Mouse (Mus musculus): Measurements from ENCODE around the gene Trove2.
A peak's percentile ranks its signal among the peaks of the same experiment; 100 is the strongest.
"Not testable (repeated sequence)": the region's sequence is repeated elsewhere in the genome, so short reads cannot be mapped to it uniquely, and the experiment has no call there.

Trove2 gene

DNA sequence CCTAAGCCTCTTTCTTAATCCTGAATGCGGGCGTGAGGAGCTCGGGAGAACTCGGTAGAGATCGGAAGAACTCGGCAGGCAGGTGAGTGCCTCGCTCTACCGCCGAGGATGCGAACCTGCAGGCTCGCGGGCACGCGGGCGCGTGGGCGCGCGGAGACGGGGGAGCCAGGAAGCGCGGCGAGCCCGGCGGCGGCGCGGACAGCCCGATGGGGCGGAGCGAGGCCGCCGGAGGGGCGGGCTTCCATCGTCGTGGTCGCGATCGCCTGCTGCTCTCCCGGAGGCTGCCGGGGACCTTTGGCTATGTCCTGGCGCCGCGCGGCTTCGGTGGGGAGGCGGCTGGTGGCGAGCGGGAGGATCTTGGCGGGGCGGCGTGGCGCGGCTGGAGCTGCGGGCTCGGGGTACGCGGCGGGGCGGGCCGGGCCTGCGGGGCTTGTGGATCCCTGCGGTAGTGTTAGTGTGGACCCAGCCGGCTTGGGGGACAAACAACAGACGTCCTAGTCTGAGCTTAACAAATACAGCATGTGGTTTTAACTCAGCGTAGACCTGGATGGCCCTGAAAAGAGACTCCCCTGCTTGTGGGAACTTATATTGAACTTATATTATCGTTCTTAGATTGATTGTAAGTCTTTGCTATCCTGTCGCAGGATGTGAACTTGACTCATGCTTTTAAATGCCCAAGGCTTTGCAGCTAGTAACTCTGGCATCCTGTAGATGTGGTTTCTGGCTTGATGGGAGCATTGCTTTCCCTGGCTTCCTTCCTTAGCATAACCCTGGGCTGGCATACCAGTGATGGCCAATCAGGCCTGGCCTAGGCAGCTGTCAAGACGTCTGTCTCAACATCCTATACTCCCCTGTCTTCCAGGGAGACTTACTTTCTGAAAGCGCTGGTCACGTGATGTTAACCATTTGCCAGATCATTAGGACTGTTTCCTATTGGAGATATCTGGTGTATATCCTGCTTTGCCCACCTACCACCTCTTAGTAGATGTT lies 37.2 kb downstream of the Trove2 start:
- DNase-seq (ENCODE audit: low read depth, low spot score), result peak; percentile 54

GRCm38 (mm10) chr1:143738811-143739210 lies 38.1 kb downstream of the Trove2 start:
- DNase-seq (ENCODE audit: low read depth, low spot score), result no peak

- DNase-seq (ENCODE audit: low read depth, low spot score), result no peak
Measured at GRCm38 (mm10) chr1:143733914-143734410, 42.9 kb downstream of the Trove2 start.

GRCm38 (mm10) chr1:143731691-143732090 lies 45.2 kb downstream of the Trove2 start:
- no peak for DNase-seq (ENCODE audit: low read depth, low spot score)

GRCm38 (mm10) chr1:143730899-143731298 lies 46.0 kb downstream of the Trove2 start:
- DNase-seq (ENCODE audit: low read depth, low spot score), result no peak

DNA sequence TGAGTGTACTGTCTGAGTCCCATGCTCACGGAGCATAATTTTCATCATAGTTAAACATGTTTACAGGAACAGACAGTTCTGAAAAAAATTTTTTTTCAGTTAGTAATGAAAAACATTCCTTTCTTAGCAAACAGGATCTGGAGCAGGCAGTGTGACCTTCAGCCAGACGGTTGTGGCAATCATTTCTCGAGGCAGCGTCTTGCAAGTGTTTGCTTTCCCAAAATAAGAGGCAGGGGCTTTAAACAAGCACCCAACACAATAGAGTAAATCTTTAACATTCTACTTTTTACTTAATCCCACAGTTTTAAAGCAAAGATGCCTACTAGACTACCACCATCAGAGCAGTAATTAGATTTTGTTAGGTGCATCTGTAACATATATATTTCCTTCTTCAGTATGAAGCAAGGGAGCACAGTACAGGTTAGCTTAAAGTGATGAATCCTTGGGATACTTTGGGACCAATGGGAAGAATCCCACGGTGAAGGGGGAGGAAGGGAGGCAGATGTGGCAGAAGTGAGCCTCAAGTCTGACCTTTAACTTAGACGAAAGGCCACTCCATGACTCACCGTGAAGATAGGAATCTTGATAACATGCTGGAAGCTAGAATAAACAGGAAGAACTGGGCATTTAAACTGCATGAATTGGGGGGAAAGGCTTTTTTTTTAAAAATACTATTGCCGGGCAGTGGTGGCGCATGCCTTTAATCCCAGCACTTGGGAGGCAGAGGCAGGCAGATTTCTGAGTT lies 49.0 kb downstream of the Trove2 start:
- no peak for DNase-seq (ENCODE audit: low read depth, low spot score)

- no peak for DNase-seq (ENCODE audit: low read depth, low spot score)
Measured at GRCm38 (mm10) chr1:143724456-143725064, 52.3 kb downstream of the Trove2 start.

- DNase-seq (ENCODE audit: low read depth, low spot score), result not testable (repeated sequence)
Measured at GRCm38 (mm10) chr1:143716038-143716437, 60.8 kb downstream of the Trove2 start, which contains the start of gene Glrx2. TSS of gene Glrx2 (plus strand) at chr1:143716338.

GRCm38 (mm10) chr1:143710627-143710976 lies 66.3 kb downstream of the Trove2 start:
- no peak for DNase-seq (ENCODE audit: low read depth, low spot score)

DNA sequence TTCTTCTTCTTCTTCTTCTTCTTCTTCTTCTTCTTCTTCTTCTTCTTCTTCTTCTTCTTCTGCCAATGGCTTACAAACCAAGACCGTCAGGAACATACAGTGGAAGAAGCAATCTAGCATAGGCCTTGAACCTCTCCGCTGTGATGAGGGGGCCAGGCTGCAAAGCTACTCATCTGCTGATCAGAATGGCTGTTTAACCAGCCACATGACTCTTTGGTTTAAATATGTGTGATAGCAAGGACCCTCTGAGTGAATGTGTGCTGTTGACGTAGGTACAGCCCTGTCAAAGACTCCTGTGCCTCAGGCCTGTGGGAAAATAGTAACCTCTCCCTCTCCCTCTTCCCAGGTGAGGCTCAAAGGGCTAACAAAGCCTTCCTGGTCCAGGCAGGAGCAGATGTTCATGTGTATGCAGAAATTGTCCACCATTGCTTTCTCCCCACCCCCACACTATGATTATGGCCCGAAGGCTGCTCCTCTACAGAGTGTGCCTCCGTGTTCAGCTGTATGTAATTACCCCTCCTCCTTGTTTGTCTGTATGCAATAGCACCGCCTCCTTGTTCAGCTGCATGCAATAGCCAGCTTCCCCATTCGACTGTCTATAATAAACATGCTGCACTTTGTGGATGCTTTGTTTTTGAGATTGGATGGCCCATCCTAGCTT lies 66.8 kb downstream of the Trove2 start:
- DNase-seq (ENCODE audit: low read depth, low spot score), result no peak

- DNase-seq (ENCODE audit: low read depth, low spot score), result no peak
Measured at GRCm38 (mm10) chr1:143708361-143708760, 68.5 kb downstream of the Trove2 start.

GRCm38 (mm10) chr1:143707006-143707405 lies 69.9 kb downstream of the Trove2 start:
- DNase-seq (ENCODE audit: low read depth, low spot score), result no peak

DNA sequence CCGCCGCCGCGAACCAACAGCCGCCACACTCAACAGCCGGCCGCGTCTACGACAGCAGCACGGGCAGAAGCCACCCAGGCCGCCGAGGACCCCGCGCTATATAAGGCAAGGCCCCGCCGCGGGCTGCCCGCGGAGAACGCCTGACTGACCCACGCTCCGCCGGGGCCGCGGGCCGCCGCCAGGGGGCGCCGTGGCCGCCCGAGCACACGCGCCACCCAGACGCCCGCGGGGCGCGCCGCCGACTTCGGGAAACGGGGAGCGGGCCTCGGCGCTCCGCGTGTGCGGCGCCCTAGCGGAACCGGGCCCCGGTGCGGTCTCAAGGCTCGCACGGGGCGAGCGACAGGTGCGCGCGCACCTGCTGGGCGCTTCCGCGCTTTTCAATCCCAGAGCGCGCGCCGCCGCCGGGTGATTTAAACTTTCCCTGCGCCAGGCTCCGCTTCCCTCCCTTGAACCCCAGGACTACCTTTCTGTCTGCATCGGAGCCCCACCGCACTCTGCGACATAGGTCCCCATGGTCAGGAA lies 74.1 kb downstream of the Trove2 start, which contains the start of gene Cdc73:
Gene Cdc73 (minus strand): TSS at position 153 of the 522 bp plus-strand sequence.
- DNase-seq (ENCODE audit: low read depth, low spot score), result peak; percentile 86

- peak; percentile 11 for DNase-seq (ENCODE audit: low read depth, low spot score)
Measured at GRCm38 (mm10) chr1:143702141-143702740, 74.6 kb downstream of the Trove2 start.

GRCm38 (mm10) chr1:143701736-143702135 lies 75.1 kb downstream of the Trove2 start:
- DNase-seq (ENCODE audit: low read depth, low spot score), result no peak
